Mouse (Mus musculus) embryonic facial prominence, embryonic 11.5 days (tissue): Measurements from ENCODE around the gene Rbm28. TPM values are rescaled to one million over a fixed set of nuclear protein-coding genes. Genes with fewer than 3 reads are reported as not detected.
A peak's percentile ranks its signal among the peaks of the same experiment; 100 is the strongest.
"Not testable (repeated sequence)": the region's sequence is repeated elsewhere in the genome, so short reads cannot be mapped to it uniquely, and the experiment has no call there.

Experiments
- ATAC-seq: fragments of 200-750 bp; cut with Nextera tagmentation; replicated peaks from 2 replicates; pipeline ENCODE4 v1.8.0; 2017; ENCODE audit warnings: low read depth; ENCODE audit not compliant: insufficient number of reproducible peaks, low FRiP score, low TSS enrichment
- DNase-seq: peaks from one replicate; pipeline ENCODE4 v3.0.0-alpha.2; 2015; ENCODE audit warnings: low spot score
- H3K27ac ChIP-seq: fragments of 300-500 bp; sonication (generic); replicated peaks from 2 replicates; pipeline ENCODE4 v1.5.1; 2014; ENCODE audit warnings: mild to moderate bottlenecking, low read depth, low read length, control low read depth
- H3K27me3 ChIP-seq: fragments of 300-500 bp; sonication (generic); 2 replicates; pipeline ENCODE4 v1.6.1; 2014; ENCODE audit warnings: mild to moderate bottlenecking, low read length, moderate library complexity, mixed read lengths; ENCODE audit not compliant: control insufficient read depth, insufficient read depth
- H3K36me3 ChIP-seq: fragments of 300-500 bp; sonication (generic); replicated peaks from 2 replicates; pipeline ENCODE4 v1.6.1; 2014; ENCODE audit warnings: low read depth, mild to moderate bottlenecking, low read length, moderate library complexity, mixed read lengths; ENCODE audit not compliant: control insufficient read depth, insufficient read depth
- H3K4me1 ChIP-seq: fragments of 300-500 bp; sonication (generic); 2 replicates; pipeline ENCODE4 v1.6.1; 2014; ENCODE audit warnings: low read length, mixed read lengths; ENCODE audit not compliant: control insufficient read depth, insufficient read depth
- H3K4me2 ChIP-seq: fragments of 300-500 bp; sonication (generic); 2 replicates; pipeline ENCODE4 v1.6.1; 2014; ENCODE audit warnings: low read depth, mild to moderate bottlenecking, control low read depth, low read length, moderate library complexity
- H3K4me3 ChIP-seq: fragments of 300-500 bp; sonication (generic); 2 replicates; pipeline ENCODE4 v1.5.1; 2014; ENCODE audit warnings: low read depth, low read length, control low read depth
- H3K9ac ChIP-seq: fragments of 300-500 bp; sonication (generic); replicated peaks from 2 replicates; pipeline ENCODE4 v1.6.1; 2014; ENCODE audit warnings: mild to moderate bottlenecking, control low read depth, low read length
- H3K9me3 ChIP-seq: fragments of 300-500 bp; sonication (generic); replicated peaks from 2 replicates; pipeline ENCODE4 v1.6.1; 2016; ENCODE audit warnings: mild to moderate bottlenecking, low read length, inconsistent platforms, mixed read lengths; ENCODE audit not compliant: control insufficient read depth
- WGBS: fragments of 180-500 bp; shearing (Covaris S2); extraction: QIAGEN DNeasy Blood & Tissue Kit; methylation state at CpG from one replicate; pipeline ENCODE4 v1.1.7; 2014; 5-methylcytosine and 5-hydroxymethylcytosine counted together
- polyA plus RNA-seq: library from polyadenylated mRNA; unstranded; fragments of >200 nt; fragmentation: Nextera tagmentation; extraction: Ambion mirVana; gene quantifications from 2 replicates; pipeline ENCODE4 v1.2.1, GENCODE M21; 2014

The Rbm28 gene
- polyA plus RNA-seq, 1 experiment from 2014 or later: 60.7 TPM

DNA sequence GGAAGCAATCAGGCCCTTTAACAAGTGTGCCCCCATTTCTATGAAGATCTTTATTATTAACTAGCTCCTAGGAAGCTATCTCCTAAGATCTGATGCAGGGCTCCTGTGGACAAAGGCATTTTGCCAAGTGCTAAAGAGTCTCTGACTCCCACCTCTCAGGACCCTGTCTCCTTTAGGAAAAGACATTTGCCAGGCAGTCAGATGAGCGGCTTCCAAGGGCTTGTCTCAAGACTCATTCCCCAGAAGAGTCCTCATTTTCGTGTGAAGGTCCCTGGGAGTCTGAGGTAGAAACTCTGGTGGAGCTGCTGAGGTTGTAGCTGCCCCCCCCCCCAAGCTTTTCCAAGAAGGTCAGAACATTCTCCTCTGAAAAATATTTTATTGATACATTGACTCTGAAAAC lies 4.1 kb upstream of the Rbm28 start:
- H3K9me3 ChIP-seq: no peaks in the 10 kb centered on the region
- no peak overlapping the region for H3K4me2 ChIP-seq
- peaks cover 40% of the 10 kb centered on the region for H3K27me3 ChIP-seq
- H3K4me1 ChIP-seq: no peaks in the 10 kb centered on the region
- WGBS: 42% methylated on average over 2 of the region's 2 CpGs
- H3K36me3 ChIP-seq: no peaks in the 10 kb centered on the region
- DNase-seq (no peak), ATAC-seq (no peak)
- no peak overlapping the region for H3K4me3 ChIP-seq
- no peak overlapping the region for H3K27ac ChIP-seq
- H3K9ac ChIP-seq: no peak overlapping the region

DNA sequence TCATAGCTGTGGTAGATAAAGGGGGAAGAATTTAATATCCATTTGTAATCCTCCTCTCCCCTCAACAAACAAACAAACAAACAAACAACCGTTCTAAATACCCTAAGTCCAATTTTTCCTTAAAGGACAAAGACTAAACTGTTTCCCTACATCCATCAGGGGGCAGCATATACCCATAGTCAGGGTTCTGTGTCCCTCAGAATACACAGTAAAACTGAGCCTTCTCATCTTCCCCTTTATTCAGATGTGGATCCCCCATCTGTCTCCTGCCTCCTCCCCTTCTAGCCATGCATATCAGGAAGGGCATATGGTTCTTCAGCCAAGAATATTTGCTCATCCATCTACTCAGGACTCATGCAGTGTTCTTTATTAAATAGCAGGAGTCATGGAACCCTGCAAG lies 1.4 kb upstream of the Rbm28 start:
- H3K9ac ChIP-seq: no peak overlapping the region
- no peaks in the 10 kb centered on the region for H3K4me1 ChIP-seq
- no peak overlapping the region for H3K4me2 ChIP-seq
- ATAC-seq: no peak
- no peaks in the 10 kb centered on the region for H3K36me3 ChIP-seq
- H3K27me3 ChIP-seq: peaks cover 35% of the 10 kb centered on the region
- WGBS: 25% methylated on average over 1 of the region's 1 CpGs
- peak; percentile 77 for DNase-seq
- no peak overlapping the region for H3K27ac ChIP-seq
- H3K9me3 ChIP-seq: no peaks in the 10 kb centered on the region
- H3K4me3 ChIP-seq: no peak overlapping the region

DNA sequence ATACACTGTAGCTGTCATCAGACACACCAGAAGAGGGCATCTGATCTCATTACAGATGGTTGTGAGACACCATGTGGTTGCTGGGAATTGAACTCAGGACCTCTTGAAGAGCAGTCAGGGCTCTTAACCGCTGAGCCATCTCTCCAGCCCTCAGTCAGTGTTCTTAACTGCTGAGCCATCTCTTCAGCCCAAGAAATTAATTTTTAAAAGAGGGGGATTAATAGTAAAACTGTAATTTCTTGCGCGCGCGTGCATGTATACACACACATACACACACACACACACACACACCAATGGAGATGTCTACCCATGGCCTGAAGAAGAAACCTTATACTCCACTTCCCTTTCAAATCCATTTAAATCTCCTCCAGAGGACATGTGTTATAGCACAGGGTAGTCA lies 3.5 kb downstream of the Rbm28 start:
- DNase-seq, H3K4me2 ChIP-seq, H3K9me3 ChIP-seq, ATAC-seq, H3K27ac ChIP-seq, H3K9ac ChIP-seq, H3K36me3 ChIP-seq, H3K4me1 ChIP-seq, H3K4me3 ChIP-seq, H3K27me3 ChIP-seq: not testable (repeated sequence)
- WGBS: 100% methylated on average over 5 of the region's 5 CpGs

DNA sequence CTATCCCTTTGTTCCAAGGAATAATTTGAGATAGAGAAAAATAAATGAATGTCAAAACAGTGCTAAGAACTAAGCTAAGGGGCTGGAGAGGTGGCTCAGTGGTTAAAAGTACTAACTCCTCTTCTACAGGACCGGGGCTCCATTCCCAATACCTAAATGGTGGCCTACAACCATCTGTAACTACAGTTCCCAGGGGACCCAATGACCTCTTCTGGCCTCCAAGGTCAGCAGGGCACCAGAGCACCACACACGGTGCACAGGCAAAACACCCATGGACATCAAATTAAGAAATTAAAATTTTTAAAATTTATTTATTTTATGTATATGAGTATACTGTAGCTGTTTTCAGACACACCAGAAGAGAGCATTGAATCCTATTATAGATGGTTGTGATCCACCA lies 4.0 kb downstream of the Rbm28 start:
- WGBS: 77% methylated on average over 2 of the region's 2 CpGs
- Histone ChIP-seq H3K36me3 (peaks cover 8% of the 10 kb centered on the region), H3K4me2 (no peak overlapping the region), H3K9ac (no peak overlapping the region), H3K27ac (no peak overlapping the region), H3K9me3 (no peaks in the 10 kb centered on the region), H3K4me3 (no peak overlapping the region), H3K4me1 (no peaks in the 10 kb centered on the region), H3K27me3 (no peaks in the 10 kb centered on the region)
- DNase-seq: no peak
- ATAC-seq: no peak

DNA sequence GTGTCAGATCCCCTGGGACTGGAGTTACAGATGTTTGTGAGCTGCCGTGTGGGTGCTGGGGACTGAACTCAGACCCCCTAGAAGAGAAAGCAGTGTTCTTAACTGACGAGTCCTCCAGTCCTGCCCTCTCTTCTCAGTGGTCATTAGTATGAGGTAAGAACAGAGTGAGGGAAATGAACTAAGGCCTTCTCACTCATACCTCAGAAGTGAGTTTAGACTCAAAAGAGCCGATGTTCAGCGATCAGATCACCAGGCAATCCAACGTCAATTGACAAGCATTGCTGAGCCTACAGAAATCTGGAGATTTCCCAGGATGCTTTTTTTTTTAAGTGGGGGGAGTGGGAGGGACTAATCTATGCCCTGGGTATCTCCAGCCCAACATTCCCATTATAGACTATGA lies 8.5 kb downstream of the Rbm28 start:
- Histone ChIP-seq H3K4me2 (no peak overlapping the region), H3K36me3 (peaks cover 8% of the 10 kb centered on the region)

DNA sequence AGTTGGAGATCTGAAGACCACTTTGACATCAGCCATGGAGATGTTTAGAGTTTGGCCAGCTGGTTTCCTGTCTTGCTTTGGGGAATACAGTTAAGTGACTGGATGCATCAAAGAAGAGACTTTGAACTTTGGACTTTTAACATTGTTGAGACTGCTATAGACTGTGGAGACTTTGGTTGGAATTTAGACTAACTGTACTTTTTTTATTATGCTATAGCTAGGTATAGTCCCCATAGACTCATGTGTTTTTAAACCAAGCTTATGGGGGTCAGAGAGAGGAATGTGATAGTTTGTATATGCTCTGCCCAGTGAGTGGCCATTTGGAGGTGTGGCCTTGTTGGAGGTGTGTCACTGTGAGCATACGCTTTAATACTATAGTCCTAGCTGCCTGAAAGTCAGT lies 14.8 kb downstream of the Rbm28 start:
- Histone ChIP-seq H3K27ac (no peak overlapping the region), H3K9ac (no peak overlapping the region), H3K27me3 (no peaks in the 10 kb centered on the region), H3K9me3 (no peaks in the 10 kb centered on the region), H3K4me2 (no peak overlapping the region), H3K4me1 (no peaks in the 10 kb centered on the region), H3K4me3 (no peak overlapping the region), H3K36me3 (no peaks in the 10 kb centered on the region; the same call in 1 of the 2 replicates)
- DNase-seq: no peak
- 97% methylated on average over 1 of the region's 1 CpGs for WGBS
- ATAC-seq: no peak

More for the DNA sequence above, 8.5 kb downstream of the Rbm28 start:
- Histone ChIP-seq H3K27ac (no peak overlapping the region), H3K4me3 (no peak overlapping the region), H3K4me1 (no peaks in the 10 kb centered on the region), H3K9me3 (no peaks in the 10 kb centered on the region), H3K27me3 (no peaks in the 10 kb centered on the region), H3K9ac (no peak overlapping the region)
- 88% methylated on average over 5 of the region's 5 CpGs for WGBS
- DNase-seq (no peak), ATAC-seq (no peak)

DNA sequence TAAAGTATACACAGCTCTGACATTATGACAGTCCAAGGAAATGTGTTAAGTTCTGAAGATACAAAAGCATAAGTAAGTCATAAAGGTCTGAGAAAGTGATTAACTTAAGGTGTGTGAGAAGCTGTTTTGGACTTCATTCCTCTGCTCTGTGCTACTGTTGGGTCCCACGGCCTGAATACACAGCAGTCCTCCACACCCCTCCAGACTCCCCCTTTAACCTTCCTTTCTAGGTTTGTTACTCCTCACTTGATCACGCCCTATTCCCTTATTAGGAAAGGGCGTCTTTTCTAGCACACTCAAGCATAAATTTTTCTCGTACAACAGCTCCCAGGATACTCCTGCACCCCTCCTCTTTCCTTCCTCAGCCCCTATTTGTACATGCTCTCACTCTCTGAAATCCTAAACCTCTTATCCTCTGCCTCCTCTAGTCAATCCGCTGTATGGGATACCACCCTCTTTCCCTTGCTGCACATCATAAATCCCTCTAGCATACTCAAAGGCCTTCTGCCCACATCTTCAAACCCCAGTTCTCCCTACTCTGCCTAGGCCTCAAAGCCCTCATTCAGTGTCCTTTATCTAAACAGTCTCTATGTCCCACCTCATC lies 17.3 kb downstream of the Rbm28 start:
- Histone ChIP-seq H3K4me1 (no peaks in the 10 kb centered on the region), H3K9me3 (no peaks in the 10 kb centered on the region), H3K9ac (no peak overlapping the region), H3K36me3 (no peaks in the 10 kb centered on the region), H3K27ac (no peak overlapping the region), H3K27me3 (no peaks in the 10 kb centered on the region), H3K4me2 (no peak overlapping the region), H3K4me3 (no peak overlapping the region)
- no peak for ATAC-seq
- 87% methylated on average over 5 of the region's 5 CpGs for WGBS
- no peak for DNase-seq

DNA sequence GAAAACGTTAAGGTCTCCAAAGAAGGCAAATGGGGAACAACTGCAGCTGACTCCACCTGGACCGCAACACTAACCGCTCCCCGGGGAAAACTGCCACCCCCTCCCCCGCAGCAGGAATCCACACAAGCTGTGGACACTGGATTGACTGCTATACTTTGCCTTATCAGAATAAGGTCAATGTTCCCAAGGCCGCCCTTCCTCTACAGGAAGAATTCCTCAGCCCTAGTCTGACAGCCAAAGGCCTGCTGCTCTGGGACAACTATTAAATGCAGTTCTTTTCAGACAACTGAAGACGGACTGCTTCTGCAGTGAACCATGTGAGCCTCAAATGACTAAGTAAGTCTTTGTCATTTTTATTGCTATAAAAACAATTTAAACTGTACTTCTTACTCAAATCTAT lies 18.2 kb downstream of the Rbm28 start:
- DNase-seq (no peak), ATAC-seq (no peak)
- Histone ChIP-seq H3K9ac (no peak overlapping the region), H3K27me3 (no peaks in the 10 kb centered on the region), H3K4me2 (no peak overlapping the region), H3K4me1 (no peaks in the 10 kb centered on the region), H3K36me3 (no peaks in the 10 kb centered on the region; the same call in 1 of the 2 replicates), H3K4me3 (no peak overlapping the region), H3K9me3 (no peaks in the 10 kb centered on the region), H3K27ac (no peak overlapping the region)
- WGBS: 83% methylated on average over 7 of the region's 7 CpGs
